Mouse (Mus musculus): Measurements from ENCODE around the gene Grin2c.

GRCm38 (mm10) chr11:115259134-115259533 is 7.9 kb downstream of the Grin2c start:
- TF ChIP-seq POLR2A (IDR thresholded peaks at IDR 0.05; ENCODE audit: control insufficient read depth in 1 of 2, insufficient read depth in 1 of 2, low read depth in 1 of 2, low read length in 2 of 2, poor library complexity in 1 of 2) (no peak), CTCF (IDR thresholded peaks at IDR 0.05 in 2 of 3, conservative IDR thresholded peaks at IDR 0.05 in 1 of 3; ENCODE audit: control insufficient read depth in 1 of 3, insufficient read depth in 1 of 3, low read depth in 2 of 3, low read length in 3 of 3, poor library complexity in 1 of 3, severe bottlenecking in 1 of 3) (no peak), SIN3A (IDR thresholded peaks at IDR 0.05; ENCODE audit: low read length) (no peak), TCF12 (IDR thresholded peaks at IDR 0.05; ENCODE audit: low read depth, low read length) (no peak), ETS1 (IDR thresholded peaks at IDR 0.05; ENCODE audit: low read depth, low read length) (no peak), ZC3H11A (IDR thresholded peaks at IDR 0.05; ENCODE audit: low read depth, low read length) (no peak), BHLHE40 (IDR thresholded peaks at IDR 0.05; ENCODE audit: borderline replicate concordance, low read depth, low read length) (no peak), CHD2 (IDR thresholded peaks at IDR 0.05; ENCODE audit: low read length) (no peak), E2F4 (IDR thresholded peaks at IDR 0.05; ENCODE audit: borderline replicate concordance, low read depth, low read length) (no peak), ZMIZ1 (IDR thresholded peaks at IDR 0.05; ENCODE audit: low read depth, low read length) (no peak), NELFE (IDR thresholded peaks at IDR 0.05; ENCODE audit: low read depth, low read length) (no peak)

All from MEL (cell line).